Mouse (Mus musculus): ENCODE data around the gene Appbp2. TPM values are rescaled to one million over a fixed set of nuclear protein-coding genes. Genes with fewer than 3 reads are reported as not detected.

The Appbp2 gene
- total RNA-seq, 1 experiment from 2014 or later = 43.0 TPM

DNA sequence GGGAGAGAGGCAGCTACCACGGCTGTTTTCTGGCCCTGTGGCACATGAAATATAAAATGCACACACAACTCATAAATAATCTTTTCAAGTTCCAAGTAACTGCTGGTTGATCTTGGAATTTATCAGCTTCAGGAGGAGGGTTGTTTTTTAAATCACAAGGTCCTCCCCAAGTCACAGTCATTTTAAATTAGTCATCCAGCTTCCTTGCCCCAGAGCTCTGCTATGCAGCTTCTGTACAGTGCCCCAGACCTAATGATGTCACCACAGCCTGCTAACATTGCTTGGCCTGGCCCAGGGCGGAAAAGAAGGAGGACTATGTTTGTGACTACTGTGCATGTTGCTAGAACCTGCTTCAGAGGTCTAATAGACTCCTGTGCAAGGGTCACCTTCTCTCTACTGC lies 77.6 kb downstream of the Appbp2 start:
- DNase-seq = peak; percentile 35

- DNase-seq = no peak
Observed at GRCm38 (mm10) chr11:85152256-85152930, 82.5 kb downstream of the Appbp2 start.

GRCm38 (mm10) chr11:85139581-85140540 lies 95.1 kb downstream of the Appbp2 start, which contains the start of gene Usp32:
Gene Usp32 (minus strand): TSS chr11:85140161.
- peak; percentile 98 for DNase-seq

- peak; percentile 23 for DNase-seq
Observed at GRCm38 (mm10) chr11:85138776-85139474, 96.0 kb downstream of the Appbp2 start.

Other genes starting within 250 kb of the Appbp2 start
- 29.1 and 37.5 TPM in 2 replicates for gene Usp32, start 95.0 kb downstream of the Appbp2 start, total RNA-seq (2021)
- gene 1700125H20Rik, start 64.7 kb downstream of the Appbp2 start, total RNA-seq (2021) = 1.1 and 1.4 TPM in 2 replicates
- 16.6 and 19.5 TPM in 2 replicates for gene Ppm1d, start 76.1 kb upstream of the Appbp2 start, total RNA-seq (2021)
- gene Bcas3, start 118.0 kb upstream of the Appbp2 start, total RNA-seq (2021) = 39.2 and 40.5 TPM in 2 replicates